Mouse (Mus musculus): ENCODE measurements around the gene Kcnh2.
A peak's percentile ranks its signal among the peaks of the same experiment; 100 is the strongest.

Kcnh2 gene

GRCm38 (mm10) chr5:24378700-24379099 lies 27.3 kb upstream of the Kcnh2 start:
- no peak for DNase-seq (ENCODE audit: low spot score in 2 of 2)

DNA sequence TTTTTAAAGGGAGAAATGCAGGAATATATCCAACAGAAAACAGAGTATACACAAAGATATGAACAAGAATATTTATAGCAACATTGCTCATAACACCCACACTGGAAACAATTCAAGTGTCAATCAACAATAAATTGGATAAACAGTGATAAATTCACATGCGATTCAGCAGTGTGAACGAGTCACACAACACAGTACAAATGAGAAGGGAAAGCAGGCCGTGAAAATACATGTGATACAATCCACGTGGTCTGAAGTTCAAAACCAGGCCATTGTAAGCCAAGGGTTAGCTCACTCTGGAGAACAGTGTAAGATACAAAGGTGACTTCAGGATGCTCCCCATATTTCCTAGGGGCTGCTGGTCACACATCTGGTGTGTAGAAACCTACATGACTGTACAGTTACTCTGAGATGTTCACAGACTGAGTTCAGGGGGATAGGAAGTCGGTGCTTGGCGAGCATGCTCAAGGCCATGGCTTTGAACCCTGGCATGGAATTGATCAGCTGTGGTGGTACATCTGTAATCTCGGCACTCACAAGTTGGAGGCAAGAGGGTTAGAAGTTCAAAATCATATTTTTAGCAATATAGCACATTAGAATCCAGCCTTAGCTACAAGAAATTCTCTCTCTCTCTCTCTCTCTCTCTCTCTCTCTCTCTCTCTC lies 23.4 kb upstream of the Kcnh2 start:
- DNase-seq (ENCODE audit: low spot score in 2 of 2), result no peak

- no peak for DNase-seq (ENCODE audit: low spot score in 2 of 2)
Measured at GRCm38 (mm10) chr5:24374216-24374615, 22.8 kb upstream of the Kcnh2 start.

DNA sequence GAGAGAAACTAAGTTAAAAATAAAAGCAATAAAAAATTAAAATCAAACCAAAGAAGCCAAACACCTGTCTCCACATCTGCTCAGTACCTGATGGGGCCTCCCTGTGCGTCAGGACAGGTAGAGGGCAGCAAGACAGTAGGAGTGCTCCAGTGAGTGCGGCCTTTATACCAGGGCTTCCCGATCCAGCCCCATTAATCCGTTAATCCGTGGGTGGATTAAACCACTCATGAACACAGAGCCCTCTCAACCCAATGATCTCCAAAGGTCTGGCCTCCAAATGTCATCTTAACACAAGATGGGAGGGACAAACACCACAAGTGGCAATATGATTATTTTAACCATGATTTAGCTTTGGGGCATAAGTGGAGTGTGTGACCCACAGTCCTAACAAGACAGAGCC lies 22.4 kb upstream of the Kcnh2 start:
- DNase-seq (ENCODE audit: low spot score in 2 of 2), result no peak

DNA sequence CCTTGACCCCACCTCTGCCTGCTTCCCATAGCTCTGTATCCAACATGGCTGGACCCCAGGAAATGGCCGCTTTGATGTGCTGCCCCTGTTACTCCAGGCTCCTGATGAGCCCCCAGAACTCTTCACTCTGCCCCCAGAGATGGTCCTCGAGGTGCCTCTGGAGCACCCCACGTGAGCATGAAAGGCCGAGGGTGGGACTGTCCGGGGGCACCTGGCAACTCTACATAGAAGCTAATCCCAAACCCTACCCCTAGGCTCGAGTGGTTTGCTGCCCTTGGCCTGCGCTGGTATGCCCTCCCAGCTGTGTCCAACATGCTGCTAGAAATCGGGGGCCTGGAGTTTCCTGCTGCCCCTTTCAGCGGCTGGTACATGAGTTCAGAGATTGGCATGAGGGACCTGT lies 18.4 kb upstream of the Kcnh2 start:
- DNase-seq (ENCODE audit: low spot score in 2 of 2), result no peak

- DNase-seq (ENCODE audit: low spot score in 2 of 2), result no peak
Measured at GRCm38 (mm10) chr5:24366426-24366825, 15.0 kb upstream of the Kcnh2 start.

DNA sequence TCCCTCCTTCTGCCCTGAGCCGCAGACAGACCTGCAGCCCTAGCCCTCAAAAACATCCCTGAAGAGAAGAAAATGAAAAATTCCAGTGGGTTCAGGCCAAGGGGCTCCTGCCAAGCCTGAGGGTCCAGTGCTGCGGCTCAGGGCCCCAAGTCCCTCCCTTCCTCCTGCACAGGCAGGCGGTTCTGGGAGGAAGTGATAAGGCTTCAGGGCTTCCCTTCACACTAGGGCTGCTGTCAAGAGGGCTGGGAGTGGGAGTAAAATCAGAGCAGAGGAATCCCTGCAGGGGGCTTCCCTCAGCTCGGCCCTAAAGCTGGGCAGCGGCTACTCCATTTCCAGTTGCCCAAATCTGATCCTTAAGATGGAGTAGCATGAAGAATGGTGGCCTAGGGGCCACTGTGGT lies 14.1 kb upstream of the Kcnh2 start:
- no peak for DNase-seq (ENCODE audit: low spot score in 2 of 2)

DNA sequence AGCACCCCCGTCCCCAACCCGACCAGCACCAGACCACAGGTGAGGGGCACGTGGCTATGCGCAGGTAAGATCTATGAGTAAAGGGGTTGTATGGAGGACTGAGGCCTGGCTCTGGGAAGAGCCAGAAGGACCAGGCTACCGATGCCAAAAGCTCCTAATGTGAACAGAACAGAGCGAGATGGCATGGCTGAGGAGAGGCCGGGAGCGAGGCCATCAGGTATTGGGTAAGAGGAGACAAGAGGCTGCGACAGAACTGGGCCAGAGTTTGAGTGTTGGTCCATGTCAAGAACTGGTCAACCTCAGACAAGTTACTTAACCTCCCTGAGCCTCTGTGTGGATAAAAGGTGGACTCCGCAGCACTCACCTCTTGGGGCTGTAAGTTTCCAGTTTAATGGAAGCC lies 13.6 kb upstream of the Kcnh2 start:
- DNase-seq (ENCODE audit: low spot score in 2 of 2), result no peak

- DNase-seq (ENCODE audit: low spot score in 2 of 2), result no peak
Measured at GRCm38 (mm10) chr5:24364508-24364907, 13.1 kb upstream of the Kcnh2 start, which contains the start of gene Nos3. Gene Nos3 (plus strand): TSS chr5:24364810.

- no peak for DNase-seq (ENCODE audit: low spot score in 2 of 2)
Measured at GRCm38 (mm10) chr5:24364061-24364460, 12.7 kb upstream of the Kcnh2 start.

DNA sequence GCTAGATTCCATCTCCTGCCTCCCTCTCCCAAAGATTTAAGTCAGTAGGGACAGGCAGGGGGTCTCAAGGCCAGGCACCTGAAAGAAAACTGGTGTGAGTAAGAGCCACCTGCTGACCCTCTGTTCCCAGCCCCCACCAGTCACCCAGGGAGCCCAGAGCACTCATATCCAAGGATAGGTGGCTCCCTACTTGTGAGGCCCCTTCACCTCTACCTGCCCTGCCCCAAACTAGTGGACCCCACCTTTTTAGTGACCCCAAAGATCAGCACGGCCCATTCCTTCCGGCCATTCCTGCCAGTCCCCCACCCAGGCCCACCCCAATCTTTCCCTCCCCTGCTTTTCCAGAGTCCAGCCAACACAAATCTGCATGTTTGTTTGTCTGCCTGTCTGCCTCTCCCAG lies 12.1 kb upstream of the Kcnh2 start:
- no peak for DNase-seq (ENCODE audit: low spot score in 2 of 2)

DNA sequence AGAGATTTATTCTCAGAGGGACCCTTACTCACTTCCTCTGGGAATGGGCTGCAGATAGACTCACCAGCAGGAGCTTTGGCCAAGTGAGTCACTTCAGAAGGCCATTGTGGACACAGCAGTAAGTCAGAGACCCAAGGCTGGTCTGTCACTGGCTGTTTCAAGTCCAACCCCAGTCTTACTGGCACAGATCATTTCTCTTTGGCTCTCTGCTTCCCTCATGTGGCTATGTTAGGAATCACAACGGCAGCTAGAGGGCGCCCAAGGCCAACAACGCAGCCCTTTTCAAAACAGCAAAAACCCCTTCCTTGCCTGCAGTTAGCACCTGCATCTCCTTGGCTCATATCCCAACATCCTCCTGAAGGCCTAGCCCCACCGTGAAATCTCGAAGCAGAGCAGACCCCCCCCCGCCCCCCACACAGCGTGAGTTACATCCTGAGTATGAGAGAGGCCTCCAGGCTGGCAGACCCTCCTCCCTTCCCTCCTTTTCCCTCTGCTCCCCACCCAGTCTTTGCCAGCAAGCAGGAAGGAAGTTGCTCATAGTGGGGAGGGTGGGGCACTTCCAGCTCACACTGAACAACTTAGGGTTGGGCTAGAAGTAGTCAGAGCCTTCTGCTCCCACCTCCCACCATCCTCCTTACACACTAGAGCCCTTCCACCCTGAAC lies 9.5 kb upstream of the Kcnh2 start:
- DNase-seq (ENCODE audit: low spot score in 2 of 2), result peak in 1 of 2 experiments; percentile 89

DNA sequence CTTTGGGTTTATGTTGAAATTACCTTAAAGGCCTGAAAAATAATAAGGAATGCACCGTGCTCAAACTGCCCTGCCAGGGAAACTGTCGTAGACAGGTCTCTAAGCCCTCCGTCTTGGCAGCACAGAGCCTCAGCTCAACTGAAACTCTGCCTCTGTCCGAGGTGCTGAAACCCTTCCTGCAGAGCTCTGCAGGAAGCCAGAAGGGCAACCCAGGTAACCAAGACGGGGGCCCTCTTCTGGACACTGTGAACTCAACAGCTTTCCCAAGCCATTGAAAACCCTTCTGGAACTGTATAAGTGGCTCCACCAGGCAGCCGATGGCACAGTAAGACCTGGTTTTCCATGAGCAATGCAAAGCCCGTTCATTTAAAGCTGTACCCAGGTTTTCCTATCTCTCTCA lies 6.1 kb upstream of the Kcnh2 start:
- no peak for DNase-seq (ENCODE audit: low spot score in 2 of 2)

GRCm38 (mm10) chr5:24356764-24357163 lies 5.4 kb upstream of the Kcnh2 start:
- peak in 1 of 2 experiments; percentile 44 for DNase-seq (ENCODE audit: low spot score in 2 of 2)

DNA sequence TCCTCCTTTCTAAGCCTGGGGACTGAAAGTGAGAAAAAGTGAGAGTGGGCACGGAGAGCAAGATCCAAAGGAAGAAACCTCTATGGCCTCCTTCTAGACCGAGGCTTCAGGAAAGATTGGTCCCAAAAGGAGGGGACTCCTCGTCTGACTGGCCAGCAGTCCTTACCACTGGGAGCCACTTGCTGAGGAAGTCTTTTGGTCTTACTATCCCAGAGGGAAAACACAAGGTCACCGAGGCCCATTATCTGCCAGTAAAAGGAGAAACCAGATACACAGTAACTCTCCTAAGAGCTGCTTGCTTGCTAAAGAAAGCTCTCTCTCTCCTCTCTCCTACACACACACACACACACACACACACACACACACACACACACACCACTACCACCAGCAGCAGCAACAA lies 1.9 kb upstream of the Kcnh2 start:
- DNase-seq (ENCODE audit: low spot score in 2 of 2), result no peak

- DNase-seq (ENCODE audit: low spot score in 2 of 2), result no peak
Measured at GRCm38 (mm10) chr5:24352251-24352859, 951 bp upstream of the Kcnh2 start.

GRCm38 (mm10) chr5:24351701-24352171 lies 332 bp upstream of the Kcnh2 start:
- DNase-seq (ENCODE audit: low spot score in 2 of 2), result peak; percentile 57 to 81

DNA sequence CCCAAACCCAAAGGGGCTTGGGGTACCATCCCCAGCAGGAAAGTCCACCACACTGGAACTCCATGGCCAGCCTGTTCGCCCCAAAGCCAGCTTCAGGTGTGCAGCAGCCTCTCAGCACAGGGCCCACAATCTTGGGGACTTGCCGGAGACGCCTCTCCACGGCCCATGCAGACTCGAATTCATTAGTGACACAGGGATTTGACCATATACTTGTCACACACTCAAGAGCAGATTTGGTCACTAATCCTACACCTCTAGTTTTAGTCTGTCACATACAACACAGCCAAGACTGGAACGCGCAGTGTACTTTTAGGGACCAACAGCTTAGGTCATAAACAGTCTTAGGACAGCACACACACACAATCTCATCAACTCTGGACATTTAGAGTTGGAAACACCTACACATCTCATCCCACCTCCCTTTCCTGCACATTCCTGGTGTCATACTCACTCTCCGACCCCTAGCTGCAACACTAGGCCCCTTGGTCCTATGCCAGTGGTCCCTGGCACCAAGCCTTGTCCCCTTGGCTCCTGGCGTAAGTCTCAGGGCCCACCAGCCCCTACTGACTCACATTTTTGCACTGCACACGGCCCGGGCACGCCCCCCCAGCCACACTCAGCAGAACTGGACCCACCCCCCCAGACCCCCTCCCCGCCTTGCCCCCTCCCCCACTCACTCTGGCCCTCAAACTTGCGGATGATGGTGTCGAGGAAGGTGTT lies 713 bp downstream of the Kcnh2 start:
- DNase-seq (ENCODE audit: low spot score in 2 of 2), result no peak

GRCm38 (mm10) chr5:24350073-24350472 lies 1.3 kb downstream of the Kcnh2 start:
- DNase-seq (ENCODE audit: low spot score in 2 of 2), result no peak

DNA sequence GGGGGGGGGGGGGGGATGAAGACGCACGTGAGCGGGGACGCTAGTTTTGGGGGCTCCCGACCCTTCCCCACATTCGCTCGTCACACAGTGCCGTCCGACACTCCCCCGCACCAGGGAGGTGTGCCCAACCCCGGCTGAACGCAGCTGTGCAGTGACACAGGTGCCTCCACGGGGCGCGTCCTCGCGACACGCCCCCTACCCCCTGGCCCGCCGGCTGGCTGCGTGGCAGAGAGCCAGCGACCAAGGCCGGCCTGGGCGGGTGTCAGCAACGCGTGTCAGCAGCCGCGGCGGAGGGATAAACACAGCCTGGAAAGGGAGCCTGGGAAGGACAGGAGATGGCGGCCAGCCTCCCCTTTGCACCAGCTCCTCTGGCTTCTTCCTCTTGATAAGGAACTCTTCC lies 2.9 kb downstream of the Kcnh2 start:
- no peak for DNase-seq (ENCODE audit: low spot score in 2 of 2)

- DNase-seq (ENCODE audit: low spot score in 2 of 2), result peak in 1 of 2 experiments; percentile 63
Measured at GRCm38 (mm10) chr5:24348128-24348527, 3.3 kb downstream of the Kcnh2 start.

GRCm38 (mm10) chr5:24347186-24347875 lies 4.1 kb downstream of the Kcnh2 start:
- no peak for DNase-seq (ENCODE audit: low spot score in 2 of 2)

All from left cerebral cortex, adult 9 months (tissue).